Mouse (Mus musculus): ENCODE results near the gene Slc47a2. TPM values are rescaled to one million over a fixed set of nuclear protein-coding genes. Genes with fewer than 3 reads are reported as not detected.
"Not testable (repeated sequence)": the region's sequence is repeated elsewhere in the genome, so short reads cannot be mapped to it uniquely, and the experiment has no call there.

Gene Slc47a2
- polyA plus RNA-seq, 1 experiment from 2014 or later = not detected

- H3K4me3 ChIP-seq (ENCODE audit: inconsistent target) = no peak overlapping the region
- no peak overlapping the region for H3K27ac ChIP-seq
- WGBS (ENCODE audit: missing documents) = 54% methylated on average over 6 of the region's 7 CpGs
- no peaks in the 10 kb centered on the region for H3K36me3 ChIP-seq (ENCODE audit: inconsistent target)
- no peaks in the 10 kb centered on the region for H3K79me2 ChIP-seq (ENCODE audit: inconsistent target)
These were observed 32.3 kb downstream of the Slc47a2 start for GRCm38 (mm10) chr11:61310321-61310720.

- Histone ChIP-seq H3K4me3 (ENCODE audit: inconsistent target) (no peak overlapping the region), H3K79me2 (ENCODE audit: inconsistent target) (no peaks in the 10 kb centered on the region), H3K27ac (no peak overlapping the region), H3K36me3 (ENCODE audit: inconsistent target) (no peaks in the 10 kb centered on the region)
- WGBS (ENCODE audit: missing documents) = 64% methylated on average over 12 of the region's 12 CpGs
These were observed 32.8 kb downstream of the Slc47a2 start for GRCm38 (mm10) chr11:61309831-61310230.

GRCm38 (mm10) chr11:61307795-61308194, 34.9 kb downstream of the Slc47a2 start:
- Histone ChIP-seq H3K27ac (no peak overlapping the region), H3K79me2 (ENCODE audit: inconsistent target) (no peaks in the 10 kb centered on the region), H3K4me3 (ENCODE audit: inconsistent target) (no peak overlapping the region), H3K36me3 (ENCODE audit: inconsistent target) (no peaks in the 10 kb centered on the region)
- WGBS (ENCODE audit: missing documents) = 43% methylated on average over 7 of the region's 7 CpGs

- no peaks in the 10 kb centered on the region for H3K79me2 ChIP-seq (ENCODE audit: inconsistent target)
- 67% methylated on average over 4 of the region's 4 CpGs for WGBS (ENCODE audit: missing documents)
- no peak overlapping the region for H3K4me3 ChIP-seq (ENCODE audit: inconsistent target)
- H3K36me3 ChIP-seq (ENCODE audit: inconsistent target) = no peaks in the 10 kb centered on the region
- no peak overlapping the region for H3K27ac ChIP-seq
These were observed 37.3 kb downstream of the Slc47a2 start for GRCm38 (mm10) chr11:61305377-61305776.

- not testable (repeated sequence) for H3K79me2 ChIP-seq (ENCODE audit: inconsistent target); H3K4me3 ChIP-seq (ENCODE audit: inconsistent target); H3K36me3 ChIP-seq (ENCODE audit: inconsistent target); H3K27ac ChIP-seq
- WGBS (ENCODE audit: missing documents) = 95% methylated on average over 5 of the region's 10 CpGs
These were observed 38.1 kb downstream of the Slc47a2 start for GRCm38 (mm10) chr11:61304535-61304934.

GRCm38 (mm10) chr11:61300716-61301392, 41.8 kb downstream of the Slc47a2 start:
- 84% methylated on average over 10 of the region's 16 CpGs for WGBS (ENCODE audit: missing documents)
- Histone ChIP-seq H3K27ac (no peak overlapping the region), H3K36me3 (ENCODE audit: inconsistent target) (no peaks in the 10 kb centered on the region), H3K4me3 (ENCODE audit: inconsistent target) (no peak overlapping the region), H3K79me2 (ENCODE audit: inconsistent target) (no peaks in the 10 kb centered on the region)

GRCm38 (mm10) chr11:61300205-61300604, 42.5 kb downstream of the Slc47a2 start:
- H3K4me3 ChIP-seq (ENCODE audit: inconsistent target) = no peak overlapping the region
- WGBS (ENCODE audit: missing documents) = 92% methylated on average over 3 of the region's 3 CpGs
- H3K27ac ChIP-seq = no peak overlapping the region
- no peaks in the 10 kb centered on the region for H3K36me3 ChIP-seq (ENCODE audit: inconsistent target)
- H3K79me2 ChIP-seq (ENCODE audit: inconsistent target) = no peaks in the 10 kb centered on the region

GRCm38 (mm10) chr11:61297901-61298300, 44.8 kb downstream of the Slc47a2 start:
- Histone ChIP-seq H3K27ac (no peak overlapping the region), H3K79me2 (ENCODE audit: inconsistent target) (no peaks in the 10 kb centered on the region), H3K36me3 (ENCODE audit: inconsistent target) (no peaks in the 10 kb centered on the region), H3K4me3 (ENCODE audit: inconsistent target) (no peak overlapping the region)
- WGBS (ENCODE audit: missing documents) = 75% methylated on average over 2 of the region's 2 CpGs

- H3K27ac ChIP-seq = no peak overlapping the region
- WGBS (ENCODE audit: missing documents) = 92% methylated on average over 2 of the region's 2 CpGs
- no peaks in the 10 kb centered on the region for H3K36me3 ChIP-seq (ENCODE audit: inconsistent target)
- H3K79me2 ChIP-seq (ENCODE audit: inconsistent target) = no peaks in the 10 kb centered on the region
- H3K4me3 ChIP-seq (ENCODE audit: inconsistent target) = no peak overlapping the region
These were observed 45.3 kb downstream of the Slc47a2 start for GRCm38 (mm10) chr11:61297326-61297725.

GRCm38 (mm10) chr11:61296556-61296955, 46.1 kb downstream of the Slc47a2 start:
- H3K79me2 ChIP-seq (ENCODE audit: inconsistent target) = no peaks in the 10 kb centered on the region
- no peaks in the 10 kb centered on the region for H3K36me3 ChIP-seq (ENCODE audit: inconsistent target)
- WGBS (ENCODE audit: missing documents) = 86% methylated on average over 1 of the region's 1 CpGs
- no peak overlapping the region for H3K27ac ChIP-seq
- H3K4me3 ChIP-seq (ENCODE audit: inconsistent target) = no peak overlapping the region

- no peaks in the 10 kb centered on the region for H3K79me2 ChIP-seq (ENCODE audit: inconsistent target)
- no peak overlapping the region for H3K27ac ChIP-seq
- WGBS (ENCODE audit: missing documents) = 88% methylated on average over 2 of the region's 2 CpGs
- no peaks in the 10 kb centered on the region for H3K36me3 ChIP-seq (ENCODE audit: inconsistent target)
- no peak overlapping the region for H3K4me3 ChIP-seq (ENCODE audit: inconsistent target)
These were observed 47.1 kb downstream of the Slc47a2 start for GRCm38 (mm10) chr11:61295556-61295955.

GRCm38 (mm10) chr11:61294431-61294830, 48.2 kb downstream of the Slc47a2 start:
- H3K79me2 ChIP-seq (ENCODE audit: inconsistent target) = no peaks in the 10 kb centered on the region
- no peaks in the 10 kb centered on the region for H3K36me3 ChIP-seq (ENCODE audit: inconsistent target)
- 93% methylated on average over 3 of the region's 3 CpGs for WGBS (ENCODE audit: missing documents)
- H3K4me3 ChIP-seq (ENCODE audit: inconsistent target) = no peak overlapping the region
- no peak overlapping the region for H3K27ac ChIP-seq

- H3K4me3 ChIP-seq (ENCODE audit: inconsistent target) = no peak overlapping the region
- no peak overlapping the region for H3K27ac ChIP-seq
- 96% methylated on average over 2 of the region's 2 CpGs for WGBS (ENCODE audit: missing documents)
- H3K79me2 ChIP-seq (ENCODE audit: inconsistent target) = no peaks in the 10 kb centered on the region
- H3K36me3 ChIP-seq (ENCODE audit: inconsistent target) = no peaks in the 10 kb centered on the region
These were observed 49.4 kb downstream of the Slc47a2 start for GRCm38 (mm10) chr11:61293251-61293650.

- no peak overlapping the region for H3K4me3 ChIP-seq (ENCODE audit: inconsistent target)
- H3K27ac ChIP-seq = no peak overlapping the region
- no peaks in the 10 kb centered on the region for H3K36me3 ChIP-seq (ENCODE audit: inconsistent target)
- 97% methylated on average over 6 of the region's 6 CpGs for WGBS (ENCODE audit: missing documents)
- H3K79me2 ChIP-seq (ENCODE audit: inconsistent target) = no peaks in the 10 kb centered on the region
These were observed 58.3 kb downstream of the Slc47a2 start for GRCm38 (mm10) chr11:61284323-61284722.

- Histone ChIP-seq H3K4me3 (ENCODE audit: inconsistent target) (no peak overlapping the region), H3K27ac (no peak overlapping the region), H3K36me3 (ENCODE audit: inconsistent target) (no peaks in the 10 kb centered on the region), H3K79me2 (ENCODE audit: inconsistent target) (no peaks in the 10 kb centered on the region)
- WGBS (ENCODE audit: missing documents) = 70% methylated on average over 9 of the region's 10 CpGs
These were observed 59.1 kb downstream of the Slc47a2 start for GRCm38 (mm10) chr11:61283414-61284049.
